Mouse (Mus musculus) cortical plate, adult 2 months (tissue): Measurements from ENCODE around the gene Prdx2. TPM values are rescaled to one million over a fixed set of nuclear protein-coding genes. Genes with fewer than 3 reads are reported as not detected.

Source experiments
- H3K27ac ChIP-seq: fragments of 200-500 bp; 2 replicates; pipeline ENCODE4 v1.5.1; 2012; ENCODE audit warnings: low read length, control low read depth, inconsistent platforms; ENCODE audit not compliant: insufficient read depth
- H3K4me1 ChIP-seq: fragments of 200-500 bp; 2 replicates; pipeline ENCODE4 v1.6.1; 2011; ENCODE audit warnings: low read length; ENCODE audit not compliant: control insufficient read depth, insufficient read depth
- H3K4me3 ChIP-seq: fragments of 200-500 bp; 2 replicates; pipeline ENCODE4 v1.5.1; 2011; ENCODE audit warnings: mild to moderate bottlenecking, low read length, control low read depth; ENCODE audit not compliant: insufficient read depth
- CTCF ChIP-seq: fragments of 200-500 bp; IDR thresholded peaks from 2 replicates; pipeline ENCODE4 v1.5.1; 2011; ENCODE audit warnings: mild to moderate bottlenecking, control low read depth, low read length; ENCODE audit not compliant: insufficient read depth; ENCODE audit errors: extremely low read depth
- POLR2A ChIP-seq: fragments of 200-500 bp; IDR thresholded peaks from 2 replicates; pipeline ENCODE4 v1.6.1; 2011; ENCODE audit warnings: mild to moderate bottlenecking, low read length, control low read depth; ENCODE audit not compliant: insufficient read depth; ENCODE audit errors: extremely low read depth
- polyA plus RNA-seq: library from polyadenylated mRNA; depleted of rRNA; stranded (reverse); fragments of >200 nt; gene quantifications from 2 replicates; pipeline ENCODE4 v1.2.3, GENCODE M21; 2012

Gene Prdx2
- polyA plus RNA-seq, 1 experiment = 287 TPM

DNA sequence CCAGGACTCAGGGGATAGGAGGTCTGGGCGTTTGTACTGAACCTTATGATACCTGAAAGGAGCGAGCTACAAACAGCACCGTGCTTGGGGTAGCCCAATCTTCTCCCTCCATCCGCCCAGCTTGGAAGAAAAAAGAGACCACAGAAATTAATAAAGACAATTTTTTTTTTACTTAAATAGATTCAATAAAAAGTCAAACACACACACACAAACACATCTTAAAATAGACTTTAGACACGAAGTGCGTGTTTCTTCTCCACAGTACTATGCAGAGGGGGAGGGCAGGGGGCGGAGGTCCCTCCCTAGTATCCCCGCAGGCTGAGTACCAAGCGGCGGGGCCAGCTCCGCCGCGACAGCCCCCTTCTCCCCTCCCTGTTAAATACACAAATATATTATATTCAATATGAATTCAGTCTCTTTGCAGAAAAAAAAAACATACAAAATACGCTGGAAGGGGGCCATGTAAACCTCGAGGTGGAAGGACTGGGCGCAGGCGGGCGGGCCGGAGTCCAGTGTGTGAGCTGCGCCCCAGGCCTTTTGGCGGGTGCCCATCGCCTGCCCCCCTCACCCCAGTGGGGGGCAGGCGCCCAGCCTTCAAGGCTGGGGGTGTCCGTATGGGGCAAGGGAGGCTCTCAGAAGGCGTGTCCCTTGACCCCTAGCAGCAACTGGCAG lies 7.5 kb downstream of the Prdx2 start:
- Histone ChIP-seq H3K4me1 (peaks cover 1% of the 10 kb centered on the region; the same call in 1 of the 2 replicates), H3K4me3 (peak overlapping the region; percentile 87), H3K27ac (peak overlapping the region; percentile 92)
- TF ChIP-seq POLR2A (no peak), CTCF (no peak)

DNA sequence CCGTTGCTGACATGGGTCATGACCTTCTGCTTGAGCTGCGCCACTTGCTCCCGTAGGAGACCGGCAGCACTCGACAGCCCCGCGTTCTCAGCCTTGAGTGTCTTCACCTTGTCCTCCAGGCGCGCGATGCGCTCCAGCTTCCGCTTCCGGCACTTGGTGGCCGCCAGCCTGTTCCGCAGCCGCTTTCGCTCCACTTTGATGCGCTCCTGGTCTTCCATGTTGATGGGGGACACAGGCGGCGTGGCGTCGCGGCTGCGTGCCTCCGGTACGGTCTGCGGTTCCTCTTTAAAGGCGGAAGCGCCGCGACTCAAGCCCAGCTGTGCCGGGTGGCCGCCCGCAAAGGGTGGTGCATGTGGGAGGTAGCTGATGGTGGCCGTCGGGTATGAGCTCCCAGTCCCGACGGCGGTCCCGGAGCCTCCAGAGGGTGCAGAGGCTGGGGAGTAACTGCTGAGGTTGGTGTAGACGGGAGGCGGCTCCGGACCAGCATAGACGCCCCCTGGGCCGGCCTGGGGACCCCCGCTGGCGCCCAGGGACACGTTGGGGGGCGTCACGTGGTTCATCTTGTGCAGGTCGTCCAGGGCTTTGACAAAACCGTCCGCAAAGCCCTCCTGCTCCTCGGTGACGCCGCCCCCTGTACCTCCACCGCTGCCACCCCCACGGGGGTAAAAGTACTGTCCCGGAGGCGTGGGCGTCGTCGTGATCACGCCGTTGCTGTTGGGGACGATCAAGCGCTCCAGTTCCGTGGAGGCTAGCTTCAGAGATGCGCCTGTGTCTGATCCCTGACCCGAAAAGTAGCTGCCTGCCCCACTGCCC lies 8.3 kb downstream of the Prdx2 start:
- peak overlapping the region; percentile 92 for H3K27ac ChIP-seq
- TF ChIP-seq CTCF (no peak), POLR2A (peak; percentile 67)
- peaks cover 1% of the 10 kb centered on the region; the same call in 1 of the 2 replicates for H3K4me1 ChIP-seq
- H3K4me3 ChIP-seq = peak overlapping the region; percentile 87

DNA sequence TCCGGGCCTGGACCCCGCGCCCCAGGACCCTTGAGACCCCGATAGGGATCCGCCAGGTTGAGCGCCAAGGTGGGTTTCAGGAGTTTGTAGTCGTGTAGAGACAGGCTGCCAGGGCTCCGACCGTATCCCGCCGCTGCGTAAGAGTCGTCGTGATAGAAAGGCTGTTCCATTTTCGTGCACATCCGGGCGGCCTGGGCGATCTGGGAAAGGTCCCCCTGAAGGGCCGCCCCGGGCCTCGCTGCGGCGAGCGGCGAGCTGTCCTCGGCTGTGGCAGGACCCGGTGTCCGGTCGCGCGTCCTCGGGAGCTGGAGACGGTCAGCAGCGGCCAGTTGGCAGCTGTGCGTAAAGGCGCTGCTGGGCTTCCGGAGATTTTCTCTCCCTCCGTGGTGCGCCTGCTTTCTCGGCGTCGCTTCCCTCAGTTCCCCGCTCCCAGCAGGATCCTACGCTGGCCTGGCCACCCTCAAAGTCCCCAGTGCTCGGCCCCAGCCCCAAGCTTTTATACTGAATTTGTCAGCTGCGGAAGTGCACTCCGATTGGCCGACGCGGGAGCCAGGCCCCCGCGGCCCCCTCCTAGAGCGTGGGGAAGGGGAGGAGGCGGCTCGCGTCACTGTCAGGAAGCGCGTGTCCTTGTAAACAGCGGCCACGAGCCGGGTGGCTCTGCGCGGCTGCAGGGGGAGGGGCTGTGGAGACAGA lies 9.0 kb downstream of the Prdx2 start, which contains the start of gene Junb:
Gene Junb (minus strand): TSS at position 471 of the 693 bp plus-strand sequence.
- H3K4me1 ChIP-seq = peaks cover 1% of the 10 kb centered on the region; the same call in 1 of the 2 replicates

DNA sequence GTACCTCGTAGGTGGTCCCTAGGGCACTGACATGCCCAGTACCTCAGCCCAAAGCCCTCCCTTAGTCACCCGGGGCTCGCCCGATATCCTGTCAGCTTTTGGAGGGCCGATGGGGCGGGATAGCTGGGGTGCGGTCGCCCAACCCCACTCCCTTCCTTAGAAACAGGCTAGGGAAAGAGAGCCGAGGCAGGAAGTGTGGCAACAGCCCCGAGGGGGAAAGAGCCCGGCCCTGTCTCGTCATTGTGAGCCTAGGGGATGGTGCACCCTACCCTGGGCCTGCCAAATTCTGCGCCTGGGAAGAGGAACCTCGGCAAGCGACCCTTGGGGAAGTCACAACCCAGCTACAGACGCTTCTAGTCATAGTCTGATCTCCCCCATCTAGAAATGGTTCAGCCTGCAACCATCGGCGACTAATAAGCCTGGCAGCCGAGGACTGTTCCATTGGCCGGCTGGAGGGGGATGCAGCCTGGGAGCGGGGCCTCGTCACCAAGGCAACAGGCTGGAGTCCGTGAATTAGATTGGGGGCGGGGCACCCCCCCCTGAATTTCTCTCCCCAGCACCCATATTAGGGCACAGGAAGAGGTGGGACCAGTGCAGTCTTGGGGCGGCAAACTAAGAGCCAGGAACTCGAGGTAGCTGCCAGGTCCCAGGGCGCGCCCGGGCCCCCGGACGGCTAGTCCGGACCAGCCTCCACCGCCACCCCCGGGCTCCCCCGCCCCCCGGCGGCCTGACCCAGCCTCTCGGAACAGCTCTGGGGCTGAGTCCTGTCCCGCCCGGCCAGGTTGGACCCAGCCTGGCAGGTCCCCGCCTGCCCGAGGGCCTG lies 10.4 kb downstream of the Prdx2 start:
- peak overlapping the region; percentile 8 for H3K4me3 ChIP-seq
- peak overlapping the region; percentile 86 for H3K27ac ChIP-seq
- no peak for TF ChIP-seq POLR2A
- TF ChIP-seq CTCF = no peak
- peaks cover 1% of the 10 kb centered on the region; the same call in 1 of the 2 replicates for H3K4me1 ChIP-seq

More for the DNA sequence above, 9.0 kb downstream of the Prdx2 start, which contains the start of gene Junb:
- TF ChIP-seq CTCF = no peak
- TF ChIP-seq POLR2A = peak; percentile 100
- peak within 1 kb of the TSS; percentile 92 for H3K27ac ChIP-seq
- peak within 1 kb of the TSS; percentile 87 for H3K4me3 ChIP-seq

DNA sequence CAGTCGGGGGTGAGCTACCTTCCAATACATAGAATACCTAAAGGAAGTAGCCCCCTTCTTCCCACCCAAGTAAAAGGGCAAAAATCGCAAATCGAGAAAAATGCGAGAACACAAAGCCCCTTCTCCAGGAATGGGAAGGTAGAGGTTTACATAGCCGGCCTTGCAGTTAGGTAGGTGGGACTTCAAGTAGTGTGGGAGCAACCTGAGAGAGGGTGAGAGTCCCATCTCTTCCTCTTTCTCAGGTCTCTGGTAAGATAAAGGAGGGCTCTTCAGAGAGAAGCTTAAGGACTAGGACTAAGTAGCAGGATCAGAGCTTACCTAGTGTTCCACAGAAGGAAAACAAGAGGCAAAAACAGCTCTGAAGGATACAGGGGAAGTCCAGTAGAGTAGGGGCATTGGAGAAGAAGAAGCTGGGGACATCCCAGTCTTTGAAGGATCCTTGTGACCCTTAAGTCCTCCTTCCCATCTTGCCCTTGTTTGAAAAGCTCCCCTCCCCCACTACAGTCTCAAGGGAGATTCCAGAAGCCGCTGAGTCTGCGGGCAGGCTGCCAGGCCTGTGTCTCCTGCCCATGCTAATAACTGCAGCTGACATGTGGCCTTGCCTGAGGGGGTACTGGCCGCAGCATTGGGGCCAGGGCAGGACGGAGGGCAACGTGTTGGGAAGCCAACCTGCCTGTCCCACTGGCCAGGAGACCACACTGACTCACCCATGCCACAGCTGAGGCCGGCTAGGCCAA lies 11.4 kb downstream of the Prdx2 start:
- Histone ChIP-seq H3K4me3 (no peak overlapping the region), H3K4me1 (peaks cover 3% of the 10 kb centered on the region; the same call in 1 of the 2 replicates), H3K27ac (peak overlapping the region; percentile 57)
- no peak for TF ChIP-seq CTCF
- TF ChIP-seq POLR2A = no peak

DNA sequence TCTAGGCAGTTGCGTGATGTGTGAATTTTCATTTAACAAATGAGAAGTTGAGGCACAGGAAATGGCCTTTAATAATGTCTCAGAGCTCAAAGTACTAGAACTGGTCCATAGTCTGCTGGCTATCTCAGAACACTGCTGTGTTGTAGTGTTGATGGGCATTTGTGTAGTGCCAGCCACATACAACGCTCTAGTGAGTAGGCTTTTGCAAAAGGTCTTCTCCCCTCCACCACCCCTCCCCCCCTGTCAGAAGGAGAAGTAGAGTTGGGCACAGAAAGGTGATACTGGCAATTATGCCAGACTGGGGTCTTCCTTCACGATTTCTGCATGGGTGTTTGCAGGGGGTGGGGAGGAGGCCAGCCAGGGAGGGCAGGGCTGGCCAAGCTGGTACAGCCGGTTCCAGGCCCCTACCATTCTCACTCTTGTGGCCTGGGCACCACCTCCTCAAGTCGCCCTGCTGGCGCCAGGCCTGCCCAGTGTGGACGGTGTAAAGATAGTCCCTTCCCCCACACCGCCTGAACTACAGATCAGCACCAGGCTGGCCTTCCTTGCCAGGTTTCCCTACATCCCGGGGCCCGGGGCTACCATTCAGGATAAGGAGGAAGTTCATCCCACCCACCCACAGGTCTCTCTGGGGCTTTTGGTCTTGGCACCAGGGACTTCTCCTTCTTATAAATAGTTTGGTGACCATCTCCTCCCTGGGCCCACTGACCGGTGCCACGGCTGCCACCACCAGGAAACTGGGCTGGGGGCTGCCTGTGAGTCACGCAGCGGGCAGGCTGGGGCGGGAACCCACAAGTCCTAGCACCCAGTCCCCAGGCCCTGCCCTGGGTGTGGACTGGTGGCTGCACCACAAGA lies 12.5 kb downstream of the Prdx2 start:
- Histone ChIP-seq H3K4me3 (no peak overlapping the region), H3K4me1 (peaks cover 7% of the 10 kb centered on the region; the same call in 1 of the 2 replicates), H3K27ac (no peak overlapping the region)
- TF ChIP-seq CTCF = no peak
- TF ChIP-seq POLR2A = no peak

DNA sequence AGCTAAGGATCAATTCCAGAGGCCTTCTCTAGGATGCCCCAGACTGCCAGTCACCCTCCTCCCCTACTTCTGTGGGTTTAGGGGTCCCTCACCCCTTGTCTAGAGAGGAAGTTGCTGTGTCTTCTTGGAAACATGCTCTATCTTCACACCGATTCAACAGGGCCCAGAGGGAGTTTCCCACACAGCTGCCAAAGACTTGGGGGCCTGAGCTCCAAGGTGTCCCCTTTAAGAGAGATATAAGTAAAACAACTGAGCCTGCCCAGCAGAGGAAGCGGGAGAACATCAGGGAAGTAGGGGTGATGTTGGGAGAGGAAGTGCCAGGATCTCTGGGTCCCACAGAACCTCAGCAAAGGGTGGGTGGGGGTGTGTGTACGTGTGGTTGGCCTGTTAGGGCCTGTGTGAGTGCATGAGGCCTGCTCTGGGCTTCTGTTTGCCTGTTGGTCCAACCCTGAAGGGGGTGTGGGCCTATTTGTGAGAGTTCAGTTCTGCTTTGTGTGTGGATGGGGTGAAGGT lies 13.2 kb downstream of the Prdx2 start:
- no peak for TF ChIP-seq POLR2A
- TF ChIP-seq CTCF = no peak
- Histone ChIP-seq H3K4me3 (no peak overlapping the region), H3K27ac (no peak overlapping the region), H3K4me1 (peaks cover 7% of the 10 kb centered on the region; the same call in 1 of the 2 replicates)
